Mouse (Mus musculus) thymus, adult 2 months (tissue): ENCODE results near the gene Cdc25a. TPM values are rescaled to one million over a fixed set of nuclear protein-coding genes. Genes with fewer than 3 reads are reported as not detected.

Experiments
- DNase-seq: peaks from one replicate; pipeline ENCODE4 v3.0.0; 2021
- H3K27ac ChIP-seq: fragments of 200-500 bp; 2 replicates; pipeline ENCODE4 v1.5.1; 2012; ENCODE audit warnings: low read length, control low read depth; ENCODE audit not compliant: control insufficient read depth, insufficient read depth
- H3K27me3 ChIP-seq: fragments of 200-500 bp; 2 replicates; pipeline ENCODE4 v1.6.1; 2012; ENCODE audit warnings: mild to moderate bottlenecking, low read length, moderate library complexity, mixed read lengths; ENCODE audit not compliant: control insufficient read depth, insufficient read depth
- H3K36me3 ChIP-seq: fragments of 200-500 bp; 2 replicates; pipeline ENCODE4 v1.6.1; 2012; ENCODE audit warnings: mild to moderate bottlenecking, low read length, moderate library complexity; ENCODE audit not compliant: control insufficient read depth, insufficient read depth
- H3K4me1 ChIP-seq: fragments of 200-500 bp; replicated peaks from 2 replicates; pipeline ENCODE4 v1.6.1; 2012; ENCODE audit warnings: low read length; ENCODE audit not compliant: control insufficient read depth, insufficient read depth
- H3K4me3 ChIP-seq: fragments of 200-500 bp; 2 replicates; pipeline ENCODE4 v1.5.1; 2012; ENCODE audit warnings: mild to moderate bottlenecking, low read length, control low read depth, moderate library complexity; ENCODE audit not compliant: control insufficient read depth, insufficient read depth
- CTCF ChIP-seq: fragments of 200-500 bp; IDR thresholded peaks from 2 replicates; pipeline ENCODE4 v1.5.1; 2012; ENCODE audit warnings: mild to moderate bottlenecking, control low read depth, low read length, moderate library complexity, borderline replicate concordance; ENCODE audit not compliant: control insufficient read depth, poor library complexity, insufficient read depth; ENCODE audit errors: extremely low read depth
- POLR2A ChIP-seq: fragments of 200-500 bp; IDR thresholded peaks from 2 replicates; pipeline ENCODE4 v1.6.1; 2012; ENCODE audit warnings: mild to moderate bottlenecking, low read length, control low read depth, moderate library complexity; ENCODE audit not compliant: control insufficient read depth, poor library complexity, insufficient read depth; ENCODE audit errors: extremely low read depth
- WGBS: fragments of 180-500 bp; shearing (Covaris S2); methylation state at CpG from one replicate; pipeline ENCODE4 v1.1.7; 2018; 5-methylcytosine and 5-hydroxymethylcytosine counted together
- polyA plus RNA-seq: library from polyadenylated mRNA; depleted of rRNA; stranded (reverse); fragments of >200 nt; gene quantifications from 2 replicates; pipeline ENCODE4 v1.2.3, GENCODE M21; 2012

The Cdc25a gene
- polyA plus RNA-seq, 1 experiment: 16.6 TPM

DNA sequence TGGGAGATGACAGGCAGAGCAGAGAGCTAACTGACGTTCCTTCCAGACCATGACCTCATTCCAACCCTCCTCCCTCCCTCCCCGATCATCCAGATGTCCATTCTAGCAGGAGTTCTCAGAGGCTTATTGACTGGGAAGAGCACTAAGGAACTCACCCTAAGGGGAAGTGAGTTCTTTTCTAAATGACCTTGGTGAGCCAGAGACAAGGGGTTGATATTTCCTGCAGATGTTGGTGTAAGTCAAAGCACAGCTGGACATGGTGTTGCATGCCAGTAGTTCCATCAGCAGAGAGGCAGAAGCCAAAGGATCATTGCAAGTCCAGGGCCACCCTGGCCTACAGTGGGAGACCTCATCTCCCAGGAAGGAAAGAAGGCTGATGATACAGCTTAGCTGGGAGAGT lies 22.6 kb downstream of the Cdc25a start:
- Histone ChIP-seq H3K4me1 (no peaks in the 10 kb centered on the region), H3K4me3 (no peak overlapping the region), H3K27me3 (no peaks in the 10 kb centered on the region), H3K27ac (no peak overlapping the region), H3K36me3 (peaks cover 17% of the 10 kb centered on the region)
- WGBS: 87% methylated on average over 2 of the region's 2 CpGs
- DNase-seq: no peak
- TF ChIP-seq CTCF: no peak
- no peak for TF ChIP-seq POLR2A

GRCm38 (mm10) chr9:109899361-109899760 lies 24.0 kb downstream of the Cdc25a start:
- 72% methylated on average over 15 of the region's 15 CpGs for WGBS
- H3K36me3 ChIP-seq: peaks cover 4% of the 10 kb centered on the region
- TF ChIP-seq POLR2A (no peak), CTCF (no peak)
- DNase-seq: no peak
- no peak overlapping the region for H3K27ac ChIP-seq
- no peaks in the 10 kb centered on the region for H3K4me1 ChIP-seq
- H3K4me3 ChIP-seq: no peak overlapping the region
- no peaks in the 10 kb centered on the region for H3K27me3 ChIP-seq

GRCm38 (mm10) chr9:109899774-109900173 lies 24.4 kb downstream of the Cdc25a start:
- Histone ChIP-seq H3K27me3 (no peaks in the 10 kb centered on the region), H3K4me3 (no peak overlapping the region), H3K4me1 (no peaks in the 10 kb centered on the region), H3K36me3 (peaks cover 3% of the 10 kb centered on the region; the same call in 1 of the 2 replicates), H3K27ac (no peak overlapping the region)
- WGBS: 81% methylated on average over 8 of the region's 8 CpGs
- DNase-seq: no peak
- no peak for TF ChIP-seq POLR2A

GRCm38 (mm10) chr9:109900604-109901003 lies 25.2 kb downstream of the Cdc25a start:
- no peak for TF ChIP-seq CTCF
- no peak for TF ChIP-seq POLR2A
- WGBS: 87% methylated on average over 3 of the region's 3 CpGs
- H3K4me1 ChIP-seq: no peaks in the 10 kb centered on the region
- H3K36me3 ChIP-seq: peaks cover 2% of the 10 kb centered on the region; the same call in 1 of the 2 replicates
- H3K27me3 ChIP-seq: no peaks in the 10 kb centered on the region
- no peak overlapping the region for H3K27ac ChIP-seq
- no peak for DNase-seq
- no peak overlapping the region for H3K4me3 ChIP-seq

DNA sequence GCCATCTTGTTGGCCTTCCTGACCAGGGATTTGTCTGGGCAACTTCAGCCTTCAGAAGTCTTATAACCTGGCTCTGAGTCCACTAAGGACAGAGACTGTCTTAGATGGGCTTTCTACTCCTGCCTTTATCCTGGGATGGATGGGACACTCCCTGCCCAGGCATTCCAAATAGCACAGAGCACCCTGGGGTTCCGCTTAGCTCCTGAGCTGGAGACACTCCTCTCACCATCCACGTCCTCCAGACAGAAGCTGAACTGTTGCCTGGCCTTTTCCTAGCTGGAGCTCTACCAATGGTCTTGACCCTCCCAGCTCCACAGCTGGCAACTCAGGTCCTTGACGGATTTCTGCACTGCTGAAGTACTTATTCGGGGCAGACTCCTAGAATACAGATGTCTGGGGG lies 26.9 kb downstream of the Cdc25a start:
- no peak overlapping the region for H3K4me3 ChIP-seq
- WGBS: 94% methylated on average over 4 of the region's 4 CpGs
- DNase-seq: no peak
- H3K4me1 ChIP-seq: no peaks in the 10 kb centered on the region
- no peaks in the 10 kb centered on the region for H3K27me3 ChIP-seq
- no peak for TF ChIP-seq POLR2A
- TF ChIP-seq CTCF: no peak
- H3K36me3 ChIP-seq: no peaks in the 10 kb centered on the region
- H3K27ac ChIP-seq: no peak overlapping the region

DNA sequence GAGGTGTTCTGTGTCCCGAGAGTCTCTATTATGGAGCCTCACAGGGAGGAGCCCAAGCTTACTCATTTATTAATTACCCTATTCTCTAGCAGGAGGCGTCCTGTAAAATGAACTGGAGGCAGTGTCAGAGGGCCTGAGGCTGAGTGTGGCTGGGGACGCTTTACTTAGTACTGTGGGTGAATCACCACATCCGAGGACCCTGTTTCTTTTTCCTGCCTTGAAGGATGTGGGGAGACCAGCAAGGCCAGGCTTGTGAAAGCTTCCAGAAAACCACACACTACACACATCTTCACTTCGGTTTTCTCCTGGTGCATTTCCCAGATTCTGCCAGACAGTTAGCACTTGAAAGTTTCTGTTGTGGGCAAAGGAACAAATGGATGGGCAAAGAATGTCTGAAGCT lies 27.4 kb downstream of the Cdc25a start:
- H3K4me1 ChIP-seq: no peaks in the 10 kb centered on the region
- DNase-seq: no peak
- TF ChIP-seq CTCF: no peak
- TF ChIP-seq POLR2A: no peak
- no peaks in the 10 kb centered on the region for H3K36me3 ChIP-seq
- H3K4me3 ChIP-seq: no peak overlapping the region
- H3K27ac ChIP-seq: no peak overlapping the region
- 50% methylated on average over 5 of the region's 5 CpGs for WGBS
- no peaks in the 10 kb centered on the region for H3K27me3 ChIP-seq

DNA sequence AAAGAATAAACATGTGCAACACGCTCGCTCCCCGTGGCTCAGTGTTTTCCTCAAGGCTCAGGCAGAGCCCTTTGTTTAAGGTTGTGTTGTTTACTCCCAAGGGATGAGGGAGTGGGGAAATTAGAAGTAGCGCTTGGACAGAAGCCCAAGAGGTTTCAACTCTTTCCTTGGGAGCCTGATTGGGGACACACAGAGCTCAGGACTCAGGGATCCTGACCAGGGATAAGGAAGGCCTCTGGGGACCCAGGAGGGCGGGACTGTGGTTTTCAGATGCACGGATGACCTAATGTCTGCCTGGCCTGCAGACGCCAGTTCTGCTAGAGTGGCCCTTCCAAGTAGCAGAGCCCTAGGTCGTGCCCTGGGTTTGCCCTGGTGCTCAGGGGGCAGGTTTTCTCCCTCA lies 31.9 kb downstream of the Cdc25a start:
- H3K27me3 ChIP-seq: no peaks in the 10 kb centered on the region
- 83% methylated on average over 8 of the region's 8 CpGs for WGBS
- no peaks in the 10 kb centered on the region; the same call in 1 of the 2 replicates for H3K4me1 ChIP-seq
- no peaks in the 10 kb centered on the region for H3K36me3 ChIP-seq
- H3K27ac ChIP-seq: no peak overlapping the region
- TF ChIP-seq POLR2A: no peak
- no peak for TF ChIP-seq CTCF
- no peak for DNase-seq
- no peak overlapping the region for H3K4me3 ChIP-seq

DNA sequence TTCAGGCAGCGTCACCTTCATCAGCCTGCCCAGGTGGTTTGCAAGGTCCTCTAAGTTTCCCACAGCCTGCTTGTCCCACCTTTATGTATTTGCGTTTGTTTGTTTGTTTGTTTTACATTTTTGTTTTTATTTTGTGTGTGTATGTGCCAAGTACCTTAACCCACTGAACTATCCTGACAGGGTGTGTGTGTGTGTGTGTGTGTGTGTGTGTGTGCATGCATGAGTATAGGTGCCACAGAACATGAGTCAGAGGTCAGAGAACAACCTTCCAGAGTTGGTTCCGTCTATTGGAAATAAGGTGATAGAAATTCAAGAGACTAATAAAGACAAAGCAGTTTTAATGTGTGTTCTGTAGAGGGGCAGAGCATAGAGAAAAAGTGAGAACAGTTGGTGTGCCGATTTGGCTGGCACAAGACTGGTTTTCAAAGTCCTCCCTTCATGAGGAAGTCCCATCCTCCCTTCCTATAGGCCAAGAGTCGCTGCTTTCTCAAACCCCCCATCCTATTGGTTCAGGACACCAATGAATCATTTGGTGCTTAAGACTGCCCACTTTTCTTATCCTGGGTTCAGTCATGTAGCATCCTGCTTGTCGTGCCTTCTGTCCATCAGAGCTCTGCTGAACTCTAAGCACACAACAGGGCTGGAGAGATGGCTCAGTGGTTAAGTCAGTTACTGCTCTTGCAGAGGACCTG lies 32.5 kb downstream of the Cdc25a start:
- Histone ChIP-seq H3K27me3 (no peaks in the 10 kb centered on the region), H3K36me3 (no peaks in the 10 kb centered on the region), H3K27ac (no peak overlapping the region), H3K4me3 (no peak overlapping the region), H3K4me1 (no peaks in the 10 kb centered on the region; the same call in 1 of the 2 replicates)
- DNase-seq: no peak
- no peak for TF ChIP-seq POLR2A
- TF ChIP-seq CTCF: no peak
- 55% methylated on average over 6 of the region's 6 CpGs for WGBS
